Mouse (Mus musculus): ENCODE data around the gene Clasp2.

Clasp2 gene

GRCm38 (mm10) chr9:113931375-113932099, 190.3 kb downstream of the Clasp2 start:
- peak in 1 of 2 experiments; percentile 27 for DNase-seq (ENCODE audit: low spot score in 2 of 2)

- no peak for DNase-seq (ENCODE audit: low spot score in 2 of 2)
These were observed 190.8 kb downstream of the Clasp2 start for GRCm38 (mm10) chr9:113932100-113932470.

DNA sequence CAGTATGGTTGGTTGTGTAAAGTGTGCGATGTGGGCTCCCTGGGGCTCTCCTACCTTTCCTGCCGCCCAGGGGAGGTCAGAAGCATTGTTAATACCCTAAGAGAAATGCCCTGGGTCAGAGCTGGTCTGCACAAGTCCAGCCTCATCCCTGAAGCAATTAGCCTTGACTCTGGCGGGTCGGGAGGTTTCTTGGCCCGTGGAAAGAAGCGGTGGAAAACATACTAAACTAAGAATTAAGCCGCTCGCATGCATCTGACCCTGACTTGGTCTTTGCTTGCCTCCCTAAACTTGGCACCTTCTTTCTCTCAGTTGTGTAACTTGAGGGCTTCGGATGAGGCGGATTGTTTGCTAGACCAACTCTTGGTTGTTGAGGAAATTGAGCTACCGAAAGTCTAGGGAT, 191.2 kb downstream of the Clasp2 start:
- no peak for DNase-seq (ENCODE audit: low spot score in 2 of 2)

- no peak for DNase-seq (ENCODE audit: low spot score in 2 of 2)
These were observed 194.4 kb downstream of the Clasp2 start for GRCm38 (mm10) chr9:113935638-113936037.

DNA sequence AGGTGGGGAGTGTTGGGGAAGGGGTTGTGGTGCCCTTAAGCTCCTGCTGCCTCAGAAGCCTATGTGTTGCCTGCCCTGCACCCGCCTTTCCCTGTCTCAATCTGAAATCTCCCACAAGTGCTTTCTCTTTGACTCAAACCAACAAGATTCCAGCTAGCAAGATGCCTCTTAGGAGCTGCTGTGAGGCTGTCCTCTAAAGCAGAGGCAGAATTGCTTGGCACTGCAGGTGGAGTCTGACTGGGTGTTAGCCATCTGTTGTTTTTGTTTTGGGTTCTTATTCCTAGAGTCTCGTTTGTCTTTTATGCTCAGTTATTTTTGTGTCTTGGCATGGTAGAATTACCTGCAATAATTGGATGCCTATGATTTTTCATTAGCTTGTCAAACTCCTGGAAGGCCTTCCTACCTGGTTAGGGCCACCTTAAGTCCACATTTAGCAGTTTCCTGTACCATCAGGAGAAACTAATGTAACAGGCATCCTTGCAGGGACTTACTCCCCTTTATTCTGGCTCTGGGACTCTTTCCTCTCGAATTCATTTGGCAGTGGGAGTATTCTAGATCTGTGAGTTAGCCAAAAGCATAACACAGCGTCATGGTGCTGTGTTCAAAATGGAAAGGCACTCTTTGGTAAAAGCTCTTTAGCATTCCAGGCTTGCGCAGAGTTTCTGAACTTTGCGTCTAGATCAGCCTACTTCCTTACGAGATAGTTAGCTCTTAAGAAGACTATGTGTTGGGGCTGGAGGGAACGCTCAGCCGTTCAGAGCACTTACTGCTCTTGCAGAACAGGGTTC, 198.0 kb downstream of the Clasp2 start:
- DNase-seq (ENCODE audit: low spot score in 2 of 2) = no peak

GRCm38 (mm10) chr9:113941103-113941805, 200.0 kb downstream of the Clasp2 start:
- no peak for DNase-seq (ENCODE audit: low spot score in 2 of 2)

- DNase-seq (ENCODE audit: low spot score in 2 of 2) = no peak
These were observed 202.1 kb downstream of the Clasp2 start for GRCm38 (mm10) chr9:113943372-113943771.

DNA sequence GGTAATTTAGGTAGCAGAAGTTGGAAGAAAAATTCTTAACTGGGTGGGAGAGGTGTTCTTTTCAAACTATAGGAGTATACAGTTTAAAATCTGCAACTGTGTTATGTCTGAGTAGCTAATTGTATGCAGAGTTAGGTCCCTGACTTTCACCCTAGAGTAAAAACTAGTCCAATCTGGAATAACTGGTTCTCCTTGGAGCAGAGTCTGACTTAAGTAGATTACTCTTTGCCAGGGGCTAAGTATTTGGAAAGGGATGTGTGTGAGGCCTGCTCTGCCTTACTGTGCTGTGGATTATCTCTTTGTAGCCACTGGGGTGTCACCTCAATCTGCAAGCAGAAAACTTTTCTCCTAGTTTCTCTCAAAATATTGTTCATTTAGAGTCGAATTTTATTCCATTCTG, 205.9 kb downstream of the Clasp2 start:
- DNase-seq (ENCODE audit: low spot score in 2 of 2) = no peak

GRCm38 (mm10) chr9:113957777-113958176, 216.5 kb downstream of the Clasp2 start:
- no peak for DNase-seq (ENCODE audit: low spot score in 2 of 2)

DNA sequence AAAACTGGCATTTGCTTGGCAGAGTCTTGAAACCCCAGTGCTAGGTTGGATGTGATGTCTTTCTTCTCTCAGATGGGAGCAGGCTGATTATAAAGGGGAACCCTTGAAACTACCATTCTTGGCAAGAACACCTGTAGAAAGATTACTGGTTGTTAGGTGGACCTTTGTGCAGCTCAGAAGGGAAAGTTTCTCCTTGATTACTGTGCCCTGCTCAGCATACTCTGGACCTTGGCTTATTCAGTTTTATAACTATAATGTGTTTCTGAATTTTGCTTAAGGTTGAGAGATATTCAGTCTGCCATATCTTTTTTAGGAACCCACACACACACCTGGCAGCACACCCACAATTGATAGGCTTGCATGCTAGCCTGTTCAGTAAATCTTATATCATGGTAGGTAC, 222.4 kb downstream of the Clasp2 start:
- no peak for DNase-seq (ENCODE audit: low spot score in 2 of 2)

DNA sequence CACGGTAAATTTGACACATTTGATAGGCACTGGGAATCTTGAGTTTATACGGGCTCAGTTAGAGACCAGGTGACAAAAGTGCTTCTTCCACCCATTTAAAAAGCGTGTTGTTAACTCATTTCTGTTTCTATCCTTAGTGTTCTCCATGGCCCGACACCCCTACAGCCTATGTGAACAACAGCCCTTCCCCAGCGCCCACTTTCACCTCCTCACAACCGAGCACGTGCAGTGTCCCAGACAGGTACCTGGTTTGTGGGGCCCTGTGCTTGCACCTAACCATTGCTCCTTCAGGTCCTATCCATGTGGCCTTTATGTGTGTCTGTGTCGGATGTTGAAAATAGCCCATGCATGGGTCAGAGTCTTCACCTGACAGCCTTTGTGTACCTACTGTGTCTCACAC, 223.1 kb downstream of the Clasp2 start:
- no peak for DNase-seq (ENCODE audit: low spot score in 2 of 2)

- DNase-seq (ENCODE audit: low spot score in 2 of 2) = no peak
These were observed 225.6 kb downstream of the Clasp2 start for GRCm38 (mm10) chr9:113966838-113967237.

DNA sequence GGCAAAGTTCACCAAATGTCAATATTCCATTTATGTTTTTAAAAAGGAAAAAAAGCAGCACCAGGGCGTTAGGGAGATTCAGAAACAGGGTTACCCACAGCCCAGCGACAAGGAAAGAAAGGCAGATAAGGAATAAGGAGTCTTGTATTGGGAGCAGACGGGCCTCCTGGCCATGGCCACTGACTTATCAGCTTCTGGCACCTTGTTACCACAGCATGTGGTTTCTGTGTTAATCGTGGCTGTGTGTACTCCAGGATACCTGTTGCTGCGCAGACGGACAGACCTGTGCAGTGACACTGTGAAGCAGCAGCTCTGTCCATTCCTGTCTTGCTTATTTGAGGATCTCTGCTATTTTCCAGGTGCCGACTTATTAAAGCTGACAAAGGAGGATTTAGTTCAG, 227.7 kb downstream of the Clasp2 start:
- no peak for DNase-seq (ENCODE audit: low spot score in 2 of 2)

Data from urinary bladder, postnatal 4 days (tissue).